Mouse (Mus musculus) myocyte (in vitro differentiated cells): ENCODE measurements around the gene M6pr.

ENCODE experiments used
- CEBPB ChIP-seq: IDR thresholded peaks from 2 replicates; pipeline ENCODE4 v1.6.1; 2011; ENCODE audit warnings: mild to moderate bottlenecking, moderate library complexity; ENCODE audit not compliant: poor library complexity, insufficient read depth, severe bottlenecking
- MAX ChIP-seq: IDR thresholded peaks from one replicate; pipeline ENCODE4 v1.6.1; 2011; ENCODE audit warnings: low read depth, mild to moderate bottlenecking, control low read depth
- MYOD1 ChIP-seq, 3 experiments: IDR thresholded peaks; one replicate each; pipeline ENCODE4 v1.6.1; 2011; ENCODE audit warnings: control low read depth in 2 of 3, low read depth in 2 of 3, mild to moderate bottlenecking in 2 of 3, moderate library complexity in 1 of 3; ENCODE audit not compliant: insufficient read length in 2 of 3, control insufficient read depth in 1 of 3
- POLR2A ChIP-seq: IDR thresholded peaks from one replicate; pipeline ENCODE4 v1.6.1; 2011; ENCODE audit warnings: low read depth, mild to moderate bottlenecking, control low read depth, moderate library complexity; ENCODE audit not compliant: insufficient read length
- SRF ChIP-seq: IDR thresholded peaks from one replicate; pipeline ENCODE4 v1.6.1; 2011; ENCODE audit warnings: low read depth; ENCODE audit not compliant: control insufficient read depth, insufficient read length
- TCF12 ChIP-seq: IDR thresholded peaks from one replicate; pipeline ENCODE4 v1.6.1; 2011; ENCODE audit warnings: mild to moderate bottlenecking, control low read depth; ENCODE audit not compliant: poor library complexity, insufficient read depth, severe bottlenecking
- USF1 ChIP-seq: IDR thresholded peaks from one replicate; pipeline ENCODE4 v1.6.1; 2011; ENCODE audit warnings: low read depth, mild to moderate bottlenecking, control low read depth, moderate library complexity

DNA sequence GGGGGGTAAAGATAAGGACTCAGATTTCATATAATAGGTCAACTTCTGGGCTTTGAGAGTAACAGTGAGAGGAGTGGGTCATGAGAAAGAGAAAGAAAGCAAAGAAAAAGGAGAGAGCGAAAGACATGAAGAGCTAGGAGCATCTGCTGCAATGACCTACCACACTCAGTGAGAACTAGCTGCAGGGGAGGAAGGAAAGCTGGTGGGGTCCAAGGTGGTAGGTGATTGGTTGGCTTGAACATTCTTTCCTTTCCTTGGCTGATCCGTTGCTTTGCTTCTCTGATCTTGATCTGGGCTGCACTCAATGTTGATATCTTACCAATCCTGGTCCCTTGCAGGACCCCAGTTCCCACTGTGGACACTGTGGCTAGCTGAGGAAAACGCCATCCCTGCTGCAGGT lies 58.5 kb downstream of the M6pr start:
- no peak for TF ChIP-seq POLR2A
- no peak for TF ChIP-seq MAX
- no peak for TF ChIP-seq CEBPB
- no peak for TF ChIP-seq USF1
- TF ChIP-seq MYOD1 (IDR thresholded peaks at IDR 0.05; ENCODE audit: control insufficient read depth in 1 of 3, insufficient read length in 2 of 3, low read depth in 2 of 3): no peak
- TF ChIP-seq SRF: no peak
- TF ChIP-seq TCF12: no peak
